Mouse (Mus musculus) liver, embryonic 16.5 days (tissue): ENCODE results near the gene Cbfa2t3. TPM values are rescaled to one million over a fixed set of nuclear protein-coding genes. Genes with fewer than 3 reads are reported as not detected.
A peak's percentile ranks its signal among the peaks of the same experiment; 100 is the strongest.

Experiments used
- ATAC-seq: fragments of 200-750 bp; cut with Nextera tagmentation; 2 replicates; pipeline ENCODE4 v1.8.0; 2017; ENCODE audit warnings: low read depth, mild to moderate bottlenecking, moderate number of reproducible peaks, moderate library complexity
- H3K27ac ChIP-seq: fragments of 300-500 bp; sonication (generic); 2 replicates; pipeline ENCODE4 v1.5.1; 2014; ENCODE audit warnings: mild to moderate bottlenecking, low read length
- H3K27me3 ChIP-seq: fragments of 300-500 bp; sonication (generic); 2 replicates; pipeline ENCODE4 v1.6.1; 2014; ENCODE audit warnings: low read depth, low read length, mixed read lengths; ENCODE audit not compliant: control insufficient read depth, insufficient read depth
- H3K36me3 ChIP-seq: fragments of 300-500 bp; sonication (generic); 2 replicates; pipeline ENCODE4 v1.6.1; 2014; ENCODE audit warnings: mild to moderate bottlenecking; ENCODE audit not compliant: control insufficient read depth, insufficient read depth
- H3K4me1 ChIP-seq: fragments of 300-500 bp; sonication (generic); 2 replicates; pipeline ENCODE4 v1.6.1; 2014; ENCODE audit warnings: low read depth, low read length, mixed read lengths; ENCODE audit not compliant: control insufficient read depth
- H3K4me2 ChIP-seq: fragments of 300-500 bp; sonication (generic); 2 replicates; pipeline ENCODE4 v1.6.1; 2014; ENCODE audit warnings: low read depth, low read length, mixed read lengths
- H3K4me3 ChIP-seq: fragments of 300-500 bp; sonication (generic); 2 replicates; pipeline ENCODE4 v1.5.1; 2014; ENCODE audit warnings: low read depth, mild to moderate bottlenecking, low read length
- H3K9ac ChIP-seq: fragments of 300-500 bp; sonication (generic); 2 replicates; pipeline ENCODE4 v1.6.1; 2014; ENCODE audit warnings: low read depth, low read length
- H3K9me3 ChIP-seq: fragments of 300-500 bp; sonication (generic); replicated peaks from 2 replicates; pipeline ENCODE4 v1.6.1; 2016; ENCODE audit warnings: low read length; ENCODE audit not compliant: control insufficient read depth
- WGBS: fragments of 180-500 bp; shearing (Covaris S2); extraction: QIAGEN DNeasy Blood & Tissue Kit; methylation state at CpG from one replicate; pipeline ENCODE4 v1.1.7; 2014; ENCODE audit not compliant: insufficient replicate concordance; 5-methylcytosine and 5-hydroxymethylcytosine counted together
- polyA plus RNA-seq: library from polyadenylated mRNA; unstranded; fragments of >200 nt; fragmentation: Nextera tagmentation; extraction: Ambion mirVana; gene quantifications from 2 replicates; pipeline ENCODE4 v1.2.1, GENCODE M21; 2015

The Cbfa2t3 gene
- polyA plus RNA-seq, 1 experiment from 2014 or later: 3.3 TPM

- H3K4me3 ChIP-seq: peak overlapping the region; percentile 22
- 10% methylated on average over 9 of the region's 9 CpGs for WGBS
- peaks cover 33% of the 10 kb centered on the region for H3K4me1 ChIP-seq
- H3K27ac ChIP-seq: peak overlapping the region; percentile 13; the same call in 1 of the 2 replicates
- no peaks in the 10 kb centered on the region for H3K9me3 ChIP-seq
- ATAC-seq: peak; percentile 87
- peak overlapping the region; percentile 1 for H3K9ac ChIP-seq
- peak overlapping the region; percentile 64 for H3K4me2 ChIP-seq
- peaks cover 4% of the 10 kb centered on the region for H3K27me3 ChIP-seq
- H3K36me3 ChIP-seq: no peaks in the 10 kb centered on the region
Measured at GRCm38 (mm10) chr8:122666338-122666764, 32.6 kb downstream of the Cbfa2t3 start.

DNA sequence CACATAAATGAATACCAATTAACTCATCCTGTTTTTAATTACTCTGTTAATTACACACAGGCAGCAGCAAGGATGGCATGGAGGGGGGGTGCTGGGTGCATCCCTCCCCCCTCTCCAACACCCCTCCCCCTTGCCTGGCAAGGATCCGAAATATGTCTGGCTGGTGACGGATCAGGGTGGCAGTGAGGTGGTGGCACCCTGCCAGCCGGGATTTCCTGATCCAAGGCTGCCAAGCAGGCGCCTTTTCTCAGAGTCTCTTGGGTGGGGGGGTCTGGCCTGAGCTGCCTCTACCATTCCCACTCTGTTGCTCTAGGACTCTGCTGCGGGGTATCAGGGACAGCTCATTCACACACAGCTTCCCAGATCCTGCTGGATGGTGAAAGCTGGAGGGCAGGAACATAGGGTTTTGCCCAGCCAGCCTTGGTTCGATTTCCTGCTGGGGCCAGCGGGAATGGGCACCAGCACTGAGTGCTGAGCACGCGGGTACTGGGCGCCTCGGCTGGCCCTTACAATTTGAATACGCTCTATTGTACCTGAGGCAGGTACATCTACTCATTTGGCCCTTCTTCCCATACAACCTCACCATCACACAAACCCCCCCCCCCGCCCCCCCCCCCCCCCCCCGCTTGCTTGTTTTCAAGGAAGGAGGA, 33.1 kb downstream of the Cbfa2t3 start:
- ATAC-seq: no peak
- H3K9ac ChIP-seq: no peak overlapping the region; the same call in 1 of the 2 replicates
- 45% methylated on average over 13 of the region's 14 CpGs for WGBS

DNA sequence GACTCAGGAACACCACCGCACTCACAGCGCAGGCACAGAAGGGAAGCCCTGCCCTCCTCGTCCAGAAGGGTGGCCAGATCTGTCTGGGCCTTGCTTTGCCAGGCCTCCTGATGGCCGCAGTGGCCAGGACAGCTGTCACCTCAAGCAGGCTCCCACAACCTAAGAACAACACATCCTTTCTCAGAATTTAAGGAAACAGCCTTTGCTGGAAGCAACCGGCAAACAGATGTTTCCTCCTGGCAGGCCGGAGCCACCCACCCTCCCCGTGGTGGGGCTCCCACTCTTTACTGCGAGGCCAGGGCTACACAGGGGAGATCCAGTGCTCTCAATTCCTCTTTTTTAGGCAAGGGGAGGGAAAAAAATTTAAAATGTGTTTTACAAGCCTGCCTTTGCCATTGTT, 33.7 kb downstream of the Cbfa2t3 start:
- peaks cover 33% of the 10 kb centered on the region for H3K4me1 ChIP-seq
- ATAC-seq: no peak
- peak overlapping the region; percentile 30 for H3K27ac ChIP-seq

More for the DNA sequence above, 33.1 kb downstream of the Cbfa2t3 start:
- Histone ChIP-seq H3K27me3 (peaks cover 4% of the 10 kb centered on the region), H3K4me2 (peak overlapping the region; percentile 64), H3K4me1 (peaks cover 33% of the 10 kb centered on the region), H3K4me3 (no peak overlapping the region), H3K36me3 (no peaks in the 10 kb centered on the region), H3K27ac (peak overlapping the region; percentile 51), H3K9me3 (no peaks in the 10 kb centered on the region)

DNA sequence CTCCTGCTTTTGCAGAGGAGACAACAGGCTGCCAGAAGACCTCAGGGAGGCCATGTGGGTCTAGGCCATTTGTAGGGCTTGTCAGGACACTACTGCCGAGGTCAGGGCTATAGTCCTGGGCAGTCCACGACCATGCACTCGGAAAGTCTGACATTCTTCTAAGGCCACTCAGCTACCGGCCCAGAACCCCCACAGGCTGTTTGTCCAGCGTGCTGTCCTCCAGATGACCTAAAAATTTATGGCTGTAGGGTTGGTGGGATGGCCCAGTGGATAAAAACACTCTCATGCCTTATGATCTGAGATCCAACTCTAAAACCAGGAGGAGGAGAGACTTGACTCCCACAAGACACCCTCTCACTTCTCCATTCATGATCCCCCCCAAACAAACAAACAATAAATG, 35.2 kb downstream of the Cbfa2t3 start:
- WGBS: 83% methylated on average over 5 of the region's 5 CpGs
- H3K36me3 ChIP-seq: no peaks in the 10 kb centered on the region
- ATAC-seq: no peak

More for the DNA sequence above, 33.7 kb downstream of the Cbfa2t3 start:
- Histone ChIP-seq H3K9me3 (no peaks in the 10 kb centered on the region), H3K4me3 (no peak overlapping the region), H3K36me3 (no peaks in the 10 kb centered on the region), H3K9ac (no peak overlapping the region), H3K4me2 (no peak overlapping the region), H3K27me3 (peaks cover 4% of the 10 kb centered on the region)
- 48% methylated on average over 8 of the region's 8 CpGs for WGBS

GRCm38 (mm10) chr8:122663106-122663505, 35.8 kb downstream of the Cbfa2t3 start:
- peaks cover 33% of the 10 kb centered on the region for H3K4me1 ChIP-seq
- no peak overlapping the region for H3K4me2 ChIP-seq
- no peaks in the 10 kb centered on the region; the same call in 1 of the 2 replicates for H3K27me3 ChIP-seq
- no peak overlapping the region for H3K4me3 ChIP-seq
- 65% methylated on average over 3 of the region's 3 CpGs for WGBS
- ATAC-seq: no peak
- H3K36me3 ChIP-seq: no peaks in the 10 kb centered on the region
- H3K9me3 ChIP-seq: no peaks in the 10 kb centered on the region
- H3K9ac ChIP-seq: no peak overlapping the region
- no peak overlapping the region for H3K27ac ChIP-seq

More for the DNA sequence above, 35.2 kb downstream of the Cbfa2t3 start:
- Histone ChIP-seq H3K9ac (no peak overlapping the region), H3K4me1 (peaks cover 33% of the 10 kb centered on the region), H3K4me3 (no peak overlapping the region), H3K27me3 (no peaks in the 10 kb centered on the region; the same call in 1 of the 2 replicates), H3K9me3 (no peaks in the 10 kb centered on the region), H3K4me2 (no peak overlapping the region), H3K27ac (no peak overlapping the region)

DNA sequence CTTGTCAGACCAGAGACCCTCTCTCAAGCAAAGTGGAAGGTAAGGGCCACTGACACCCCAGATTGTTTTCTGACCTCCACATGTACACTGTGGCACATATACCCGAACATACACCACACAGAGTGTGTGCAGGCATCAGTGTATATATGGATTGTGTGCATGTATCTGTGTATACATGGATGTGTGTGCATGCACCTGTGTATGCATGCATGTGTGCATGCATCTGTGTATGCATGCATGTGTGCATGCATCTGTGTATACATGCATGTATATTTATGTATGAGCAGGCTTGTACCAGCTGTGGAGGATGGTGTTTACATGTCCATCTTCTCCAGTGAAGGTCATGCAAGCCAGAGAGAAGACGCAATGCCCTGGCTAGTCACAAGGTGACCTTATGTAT, 37.0 kb downstream of the Cbfa2t3 start:
- Histone ChIP-seq H3K9me3 (no peaks in the 10 kb centered on the region), H3K9ac (no peak overlapping the region), H3K4me3 (no peak overlapping the region), H3K36me3 (no peaks in the 10 kb centered on the region), H3K4me2 (no peak overlapping the region), H3K27ac (no peak overlapping the region), H3K4me1 (peaks cover 23% of the 10 kb centered on the region), H3K27me3 (no peaks in the 10 kb centered on the region)
- WGBS: 84% methylated on average over 2 of the region's 2 CpGs
- no peak for ATAC-seq

- Histone ChIP-seq H3K4me3 (no peak overlapping the region), H3K4me2 (no peak overlapping the region), H3K4me1 (peaks cover 15% of the 10 kb centered on the region), H3K27me3 (no peaks in the 10 kb centered on the region), H3K9me3 (no peaks in the 10 kb centered on the region), H3K9ac (no peak overlapping the region), H3K27ac (no peak overlapping the region), H3K36me3 (no peaks in the 10 kb centered on the region)
- 72% methylated on average over 7 of the region's 7 CpGs for WGBS
- no peak for ATAC-seq
Measured at GRCm38 (mm10) chr8:122661138-122661537, 37.8 kb downstream of the Cbfa2t3 start.

DNA sequence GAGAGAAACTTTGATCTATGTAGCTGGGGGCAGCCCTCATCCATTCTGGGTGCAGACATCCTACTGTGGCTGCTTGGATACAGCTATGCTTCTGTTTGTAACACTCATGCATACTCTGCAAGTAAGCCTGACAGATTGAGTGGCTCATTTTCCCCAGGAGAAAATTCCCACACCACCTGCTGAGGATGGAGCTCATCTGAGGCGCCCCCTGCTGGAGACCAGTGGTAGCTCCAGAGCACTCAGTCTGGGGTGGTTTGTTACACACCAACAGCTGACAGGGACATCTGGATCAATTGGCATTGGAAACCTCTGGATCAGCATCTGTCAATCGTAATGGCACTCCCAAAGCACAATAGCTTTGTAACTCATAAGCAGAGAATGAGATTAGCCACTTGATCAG, 38.9 kb downstream of the Cbfa2t3 start:
- Histone ChIP-seq H3K4me3 (no peak overlapping the region), H3K4me1 (peaks cover 4% of the 10 kb centered on the region), H3K27me3 (no peaks in the 10 kb centered on the region), H3K36me3 (no peaks in the 10 kb centered on the region), H3K4me2 (no peak overlapping the region), H3K9me3 (no peaks in the 10 kb centered on the region), H3K9ac (no peak overlapping the region), H3K27ac (no peak overlapping the region)
- no peak for ATAC-seq
- 40% methylated on average over 2 of the region's 2 CpGs for WGBS

GRCm38 (mm10) chr8:122658807-122659160, 40.1 kb downstream of the Cbfa2t3 start:
- Histone ChIP-seq H3K4me3 (no peak overlapping the region), H3K4me2 (no peak overlapping the region), H3K27ac (no peak overlapping the region), H3K4me1 (peaks cover 3% of the 10 kb centered on the region; the same call in 1 of the 2 replicates), H3K36me3 (no peaks in the 10 kb centered on the region), H3K9ac (no peak overlapping the region), H3K27me3 (no peaks in the 10 kb centered on the region), H3K9me3 (no peaks in the 10 kb centered on the region)
- 82% methylated on average over 9 of the region's 9 CpGs for WGBS
- no peak for ATAC-seq
